Mouse (Mus musculus) brain, embryonic 14.5 days (tissue): Measurements from ENCODE around the gene Kif5a.

ENCODE experiments used
- CTCF ChIP-seq: fragments of 200-500 bp; IDR thresholded peaks from 2 replicates; pipeline ENCODE4 v1.5.1; 2012; ENCODE audit warnings: inconsistent platforms, mild to moderate bottlenecking, moderate library complexity, borderline replicate concordance; ENCODE audit not compliant: insufficient read depth, insufficient read length; ENCODE audit errors: extremely low read depth
- POLR2A ChIP-seq: fragments of 200-500 bp; IDR thresholded peaks from 2 replicates; pipeline ENCODE4 v1.6.1; 2012; ENCODE audit warnings: mild to moderate bottlenecking, inconsistent platforms, borderline replicate concordance; ENCODE audit not compliant: poor library complexity, insufficient read depth, insufficient read length, severe bottlenecking; ENCODE audit errors: extremely low read depth

DNA sequence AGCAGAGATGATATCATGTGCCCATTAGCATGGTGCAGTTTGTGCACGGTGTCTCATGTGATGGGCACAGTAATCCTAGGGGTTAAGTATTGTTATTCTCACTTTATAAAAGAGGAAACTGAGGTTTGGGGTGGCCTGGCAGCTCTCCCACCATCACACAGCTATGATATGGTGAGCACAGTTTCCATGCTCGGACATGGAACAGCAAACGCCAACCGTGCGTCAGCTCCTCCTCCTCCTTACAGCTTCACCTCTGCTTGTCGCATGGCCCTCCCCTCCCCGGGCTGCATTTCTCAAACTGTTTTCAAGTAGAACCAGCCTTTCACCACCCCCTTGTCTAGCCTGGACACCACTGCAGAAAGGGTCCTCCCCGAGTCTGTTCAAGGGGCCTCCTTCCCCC, 4.7 kb downstream of the Kif5a start:
- TF ChIP-seq CTCF (no peak), POLR2A (no peak)
